12 mouse cellular contexts compared by ENCODE assay signal in genomic region chr3:141469338-141469737, GRCm38 (mm10). TPM values are rescaled to one million over a fixed set of nuclear protein-coding genes. Genes with fewer than 3 reads are reported as not detected.
A peak's percentile ranks its signal among the peaks of the same experiment; 100 is the strongest.
DNase-seq lines count a peak whose midpoint lies in the region; ATAC-seq and TF ChIP-seq lines count a peak whose summit lies in the region.
"Had no signal": no experiment of that assay in that cellular context is flagged by ENCODE, and none has a peak within 500 bp of the region (broad histone marks: within the 10 kb centered on the region; RNA-seq: fewer than 3 reads in every experiment).

No protein-coding gene starts in this region.

- H3K4me2 ChIP-seq in intestine, postnatal 0 days (replicated peaks; ENCODE audit: low read depth) = no peak overlapping the region
- no peak overlapping the region for H3K4me2 ChIP-seq in intestine, embryonic 15.5 days (replicated peaks)
- peak overlapping the region; percentile 86 for H3K4me2 ChIP-seq in midbrain, embryonic 14.5 days (ENCODE audit: low read length)
- H3K4me2 ChIP-seq in midbrain, embryonic 11.5 days = no peak overlapping the region
- H3K4me2 ChIP-seq in hindbrain, embryonic 13.5 days = peak overlapping the region; percentile 84

- TF ChIP-seq CTCF in intestine, postnatal 0 days (IDR thresholded peaks at IDR 0.05; ENCODE audit: low read depth) = peak; percentile 56

- H3K27me3 ChIP-seq in intestine, postnatal 0 days (replicated peaks; ENCODE audit: control insufficient read depth, insufficient read depth, low read length) = peaks cover 19% of the 10 kb centered on the region
- peaks cover 18% of the 10 kb centered on the region for H3K27me3 ChIP-seq in intestine, embryonic 15.5 days (replicated peaks)
- H3K27me3 ChIP-seq in midbrain, embryonic 14.5 days (ENCODE audit: control insufficient read depth, insufficient read depth, low read length) = 0 out of 2 replicates have a peak, but pooled peaks cover 3% of the 10 kb centered on the region
- H3K27me3 ChIP-seq in midbrain, embryonic 11.5 days (ENCODE audit: control insufficient read depth, insufficient read depth, low read length) = peaks cover 10% of the 10 kb centered on the region
- H3K27me3 ChIP-seq in hindbrain, embryonic 13.5 days = peaks cover 12% of the 10 kb centered on the region

- 66% methylated on average over 2 of the region's 2 CpGs for WGBS in intestine, postnatal 0 days
- 65% methylated on average over 2 of the region's 2 CpGs for WGBS in intestine, embryonic 15.5 days
- 60% methylated on average over 2 of the region's 2 CpGs for WGBS in midbrain, embryonic 14.5 days
- 82% methylated on average over 2 of the region's 2 CpGs for WGBS in midbrain, embryonic 11.5 days
- 57% methylated on average over 2 of the region's 2 CpGs for WGBS in hindbrain, embryonic 13.5 days

- H3K4me1 ChIP-seq in intestine, postnatal 0 days (replicated peaks; ENCODE audit: control insufficient read depth, insufficient read depth, low read length) = no peaks in the 10 kb centered on the region
- H3K4me1 ChIP-seq in intestine, embryonic 15.5 days (replicated peaks) = no peaks in the 10 kb centered on the region
- peaks cover 7% of the 10 kb centered on the region; the same call in 1 of the 2 replicates for H3K4me1 ChIP-seq in midbrain, embryonic 14.5 days (ENCODE audit: control insufficient read depth, insufficient read depth, low read length)
- peaks cover 5% of the 10 kb centered on the region; the same call in 1 of the 2 replicates for H3K4me1 ChIP-seq in midbrain, embryonic 11.5 days (ENCODE audit: control insufficient read depth, insufficient read depth, low read length)
- H3K4me1 ChIP-seq in hindbrain, embryonic 13.5 days (replicated peaks) = peaks cover 28% of the 10 kb centered on the region

- H3K9me3 ChIP-seq in intestine, postnatal 0 days (ENCODE audit: control insufficient read depth) = no peaks in the 10 kb centered on the region
- H3K9me3 ChIP-seq in intestine, embryonic 15.5 days = no peaks in the 10 kb centered on the region
- no peaks in the 10 kb centered on the region for H3K9me3 ChIP-seq in midbrain, embryonic 14.5 days (ENCODE audit: control insufficient read depth, low read length)
- H3K9me3 ChIP-seq in midbrain, embryonic 11.5 days (ENCODE audit: control insufficient read depth, low read length) = no peaks in the 10 kb centered on the region
- H3K9me3 ChIP-seq in hindbrain, embryonic 13.5 days = no peaks in the 10 kb centered on the region

- H3K4me3 ChIP-seq in intestine, postnatal 0 days (ENCODE audit: low read depth, low read length) = no peak overlapping the region
- H3K4me3 ChIP-seq in intestine, embryonic 15.5 days (replicated peaks) = no peak overlapping the region
- no peak overlapping the region for H3K4me3 ChIP-seq in midbrain, embryonic 14.5 days (replicated peaks; ENCODE audit: low read depth, low read length)
- H3K4me3 ChIP-seq in midbrain, embryonic 11.5 days (ENCODE audit: low read depth, low read length) = no peak overlapping the region
- peak overlapping the region; percentile 85 for H3K4me3 ChIP-seq in hindbrain, embryonic 13.5 days

- no peaks in the 10 kb centered on the region for H3K36me3 ChIP-seq in intestine, postnatal 0 days (ENCODE audit: control insufficient read depth, insufficient read depth)
- H3K36me3 ChIP-seq in intestine, embryonic 15.5 days = no peaks in the 10 kb centered on the region
- H3K36me3 ChIP-seq in midbrain, embryonic 14.5 days (ENCODE audit: control insufficient read depth, insufficient read depth, low read length) = no peaks in the 10 kb centered on the region
- H3K36me3 ChIP-seq in midbrain, embryonic 11.5 days (ENCODE audit: control insufficient read depth, insufficient read depth, low read length) = no peaks in the 10 kb centered on the region
- no peaks in the 10 kb centered on the region for H3K36me3 ChIP-seq in hindbrain, embryonic 13.5 days
- H3K36me3 ChIP-seq: G1E had no signal

- ATAC-seq in intestine, postnatal 0 days = no peak
- no peak for ATAC-seq in intestine, embryonic 15.5 days
- no peak for ATAC-seq in midbrain, embryonic 14.5 days (ENCODE audit: low FRiP score, low TSS enrichment)
- ATAC-seq in midbrain, embryonic 11.5 days (ENCODE audit: low FRiP score) = no peak
- ATAC-seq in hindbrain, embryonic 13.5 days (ENCODE audit: low FRiP score) = no peak
- no peak for ATAC-seq in granulocyte monocyte progenitor cell, adult 5-6 weeks (replicated peaks; ENCODE audit: poor library complexity, severe bottlenecking)
- ATAC-seq in activated CD4-positive, CD25-positive, alpha-beta regulatory T cell, adult 4 months = no peak

- no peak overlapping the region for H3K27ac ChIP-seq in intestine, postnatal 0 days (ENCODE audit: low read depth, low read length)
- no peak overlapping the region for H3K27ac ChIP-seq in intestine, embryonic 15.5 days
- H3K27ac ChIP-seq in midbrain, embryonic 14.5 days (replicated peaks; ENCODE audit: low read depth, low read length) = no peak overlapping the region
- no peak overlapping the region for H3K27ac ChIP-seq in midbrain, embryonic 11.5 days (ENCODE audit: low read depth, low read length)
- no peak overlapping the region for H3K27ac ChIP-seq in hindbrain, embryonic 13.5 days

- H3K9ac ChIP-seq in intestine, postnatal 0 days (ENCODE audit: low read depth, low read length) = no peak overlapping the region
- no peak overlapping the region for H3K9ac ChIP-seq in intestine, embryonic 15.5 days
- no peak overlapping the region for H3K9ac ChIP-seq in midbrain, embryonic 14.5 days (replicated peaks; ENCODE audit: low read length)
- no peak overlapping the region for H3K9ac ChIP-seq in midbrain, embryonic 11.5 days (ENCODE audit: low read length)
- no peak overlapping the region for H3K9ac ChIP-seq in hindbrain, embryonic 13.5 days

- DNase-seq in midbrain, embryonic 14.5 days = peak; percentile 41
- no peak for DNase-seq in midbrain, embryonic 11.5 days (ENCODE audit: low spot score, missing footprints)
- DNase-seq in right cerebral cortex, postnatal 36 days (ENCODE audit: low spot score in 2 of 2) = no peak
- DNase-seq: adrenal gland, postnatal 25 days; gastrocnemius, postnatal 25 days; thymus, postnatal 36 days had no signal

RNA-seq across cellular contexts. Expression of gene Unc5c, which starts 4.3 kb away (rescaled TPM):
- 1.6 and 2.1 TPM in 2 replicates for polyA plus RNA-seq in intestine, postnatal 0 days (2015; fragmentation: Nextera tagmentation; extraction: Ambion mirVana)
- polyA plus RNA-seq in intestine, embryonic 15.5 days (2015; fragmentation: Nextera tagmentation; extraction: Ambion mirVana) = 8.2 and 8.9 TPM in 2 replicates
- polyA plus RNA-seq in midbrain, embryonic 14.5 days (2014; fragmentation: Nextera tagmentation; extraction: Ambion mirVana) = 15.1 and 18.1 TPM in 2 replicates
- polyA plus RNA-seq in midbrain, embryonic 11.5 days (2014; fragmentation: Nextera tagmentation; extraction: Ambion mirVana) = 8.2 and 8.9 TPM in 2 replicates
- polyA plus RNA-seq in hindbrain, embryonic 13.5 days (2015; fragmentation: Nextera tagmentation; extraction: Ambion mirVana) = 18.4 and 26.3 TPM in 2 replicates
- total RNA-seq in granulocyte monocyte progenitor cell, adult 5-6 weeks (2014; fragmentation: Nextera tagmentation) = not detected in 2 replicates
- total RNA-seq in granulocyte monocyte progenitor cell, adult 5-6 weeks (2017) = 0.04 TPM in 1 of 2 replicates, not detected in the other
- polyA plus RNA-seq in activated CD4-positive, CD25-positive, alpha-beta regulatory T cell, adult 4 months (2017; shearing (Covaris generic)) = not detected
- total RNA-seq: gastrocnemius, postnatal 25 days had no signal
- polyA plus RNA-seq: G1E had no signal

Comparison
In these comparisons a context has a peak if more than half of its experiments do, and no peak if none do; other contexts are left out.
1. H3K4me2 ChIP-seq: peak in midbrain, embryonic 14.5 days (single experiment) and hindbrain, embryonic 13.5 days (single experiment); none in intestine, postnatal 0 days (single experiment), intestine, embryonic 15.5 days (single experiment) and midbrain, embryonic 11.5 days (single experiment).